Mouse (Mus musculus) MEL (cell line): ENCODE measurements around the gene Snta1.

Experiments
- BHLHE40 ChIP-seq: IDR thresholded peaks from 2 replicates; pipeline ENCODE4 v1.6.1; 2012; ENCODE audit warnings: low read depth, mild to moderate bottlenecking, inconsistent platforms, low read length, improper control_type of control experiment, borderline replicate concordance
- CHD1 ChIP-seq: IDR thresholded peaks from 2 replicates; pipeline ENCODE4 v1.6.1; 2012; ENCODE audit warnings: low read depth, mild to moderate bottlenecking, inconsistent platforms, low read length, improper control_type of control experiment
- CTCF ChIP-seq, 3 experiments: IDR thresholded peaks in 2 of 3; conservative IDR thresholded peaks in 1 of 3; 2 replicates each; pipeline ENCODE4 v1.5.1; 2011 to 2012; ENCODE audit warnings: low read length in 3 of 3, low read depth in 2 of 3, mild to moderate bottlenecking in 2 of 3, improper control_type of control experiment in 1 of 3, inconsistent platforms in 1 of 3, mixed read lengths in 1 of 3, moderate library complexity in 1 of 3; ENCODE audit not compliant: control insufficient read depth in 1 of 3, insufficient read depth in 1 of 3, poor library complexity in 1 of 3, severe bottlenecking in 1 of 3
- EP300 ChIP-seq, 2 experiments: IDR thresholded peaks; 2 replicates each; pipeline ENCODE4 v1.6.1; 2011; ENCODE audit warnings: improper control_type of control experiment in 2 of 2, low read length in 2 of 2, low read depth in 1 of 2, mild to moderate bottlenecking in 1 of 2
- RCOR1 ChIP-seq: IDR thresholded peaks from 2 replicates; pipeline ENCODE4 v1.6.1; 2012; ENCODE audit warnings: low read depth, mild to moderate bottlenecking, inconsistent platforms, low read length, improper control_type of control experiment
- TCF12 ChIP-seq: IDR thresholded peaks from 2 replicates; pipeline ENCODE4 v1.6.1; 2014; ENCODE audit warnings: low read depth, mild to moderate bottlenecking, inconsistent platforms, low read length, improper control_type of control experiment, moderate library complexity
- UBTF ChIP-seq: IDR thresholded peaks from 2 replicates; pipeline ENCODE4 v1.6.1; 2012; ENCODE audit warnings: low read depth, mild to moderate bottlenecking, inconsistent platforms, low read length, improper control_type of control experiment, moderate library complexity, borderline replicate concordance; ENCODE audit not compliant: insufficient read depth

DNA sequence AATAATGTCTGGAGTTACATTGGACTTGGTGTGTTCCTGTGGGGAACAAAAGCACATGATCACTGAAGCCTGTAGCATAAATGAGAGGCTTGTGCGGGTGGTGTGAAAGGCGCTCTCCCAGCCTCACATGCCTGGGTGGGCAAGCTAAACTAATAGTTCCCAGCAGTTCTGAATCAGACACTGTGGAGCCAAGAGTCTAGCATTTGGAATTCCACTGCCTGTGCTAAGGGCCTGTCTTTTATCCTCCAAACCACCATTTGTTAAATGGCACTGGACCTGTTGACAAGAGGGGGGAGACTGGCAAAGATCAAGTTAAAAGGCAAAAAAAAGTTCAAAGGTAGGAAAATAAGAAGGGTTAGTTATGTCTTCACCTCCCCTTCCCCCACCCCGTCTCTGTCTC is 46.7 kb upstream of the Snta1 start:
- no peak for TF ChIP-seq EP300 (IDR thresholded peaks at IDR 0.05; ENCODE audit: low read depth in 1 of 2, low read length in 2 of 2)
- TF ChIP-seq CTCF (IDR thresholded peaks at IDR 0.05 in 2 of 3, conservative IDR thresholded peaks at IDR 0.05 in 1 of 3; ENCODE audit: control insufficient read depth in 1 of 3, insufficient read depth in 1 of 3, low read depth in 2 of 3, low read length in 3 of 3, poor library complexity in 1 of 3, severe bottlenecking in 1 of 3), result no peak
- no peak for TF ChIP-seq RCOR1
- TF ChIP-seq TCF12, result no peak
- no peak for TF ChIP-seq UBTF
- TF ChIP-seq BHLHE40, result no peak
- no peak for TF ChIP-seq CHD1
